Mouse (Mus musculus): Measurements from ENCODE around the gene Fam160a2.

Gene Fam160a2

GRCm38 (mm10) chr7:105399935-105400624 lies at the start of gene Fam160a2:
Gene Fam160a2 (minus strand): TSS chr7:105400054.
- peak; percentile 99 for DNase-seq (ENCODE audit: low spot score)

GRCm38 (mm10) chr7:105445076-105445475 lies 45.2 kb upstream of the Fam160a2 start:
- DNase-seq (ENCODE audit: low spot score), result no peak

GRCm38 (mm10) chr7:105441426-105441825 lies 41.6 kb upstream of the Fam160a2 start:
- DNase-seq (ENCODE audit: low spot score), result no peak

- no peak for DNase-seq (ENCODE audit: low spot score)
Observed at GRCm38 (mm10) chr7:105437979-105438772, 38.3 kb upstream of the Fam160a2 start.

- no peak for DNase-seq (ENCODE audit: low spot score)
Observed at GRCm38 (mm10) chr7:105434798-105435197, 34.9 kb upstream of the Fam160a2 start.

- DNase-seq (ENCODE audit: low spot score), result no peak
Observed at GRCm38 (mm10) chr7:105433859-105434258, 34.0 kb upstream of the Fam160a2 start.

- DNase-seq (ENCODE audit: low spot score), result no peak
Observed at GRCm38 (mm10) chr7:105432058-105432457, 32.2 kb upstream of the Fam160a2 start.

- DNase-seq (ENCODE audit: low spot score), result no peak
Observed at GRCm38 (mm10) chr7:105426051-105426450, 26.2 kb upstream of the Fam160a2 start.

GRCm38 (mm10) chr7:105425424-105426043 lies 25.7 kb upstream of the Fam160a2 start, which contains the start of gene Cckbr:
Gene Cckbr (plus strand): TSS chr7:105425731.
- no peak for DNase-seq (ENCODE audit: low spot score)

GRCm38 (mm10) chr7:105424368-105424767 lies 24.5 kb upstream of the Fam160a2 start:
- no peak for DNase-seq (ENCODE audit: low spot score)

- DNase-seq (ENCODE audit: low spot score), result no peak
Observed at GRCm38 (mm10) chr7:105420903-105421302, 21.0 kb upstream of the Fam160a2 start.

- no peak for DNase-seq (ENCODE audit: low spot score)
Observed at GRCm38 (mm10) chr7:105418106-105418505, 18.3 kb upstream of the Fam160a2 start.

GRCm38 (mm10) chr7:105416529-105416928 lies 16.7 kb upstream of the Fam160a2 start:
- no peak for DNase-seq (ENCODE audit: low spot score)

- DNase-seq (ENCODE audit: low spot score), result no peak
Observed at GRCm38 (mm10) chr7:105414385-105414784, 14.5 kb upstream of the Fam160a2 start.

- peak; percentile 46 for DNase-seq (ENCODE audit: low spot score)
Observed at GRCm38 (mm10) chr7:105411874-105412632, 12.2 kb upstream of the Fam160a2 start.

- DNase-seq (ENCODE audit: low spot score), result no peak
Observed at GRCm38 (mm10) chr7:105406322-105406721, 6.5 kb upstream of the Fam160a2 start.

GRCm38 (mm10) chr7:105404268-105404667 lies 4.4 kb upstream of the Fam160a2 start, which contains the start of gene Cnga4:
Gene Cnga4 (plus strand): TSS chr7:105404568.
- DNase-seq (ENCODE audit: low spot score), result no peak

- DNase-seq (ENCODE audit: low spot score), result no peak
Observed at GRCm38 (mm10) chr7:105399058-105399934, 558 bp downstream of the Fam160a2 start.

- no peak for DNase-seq (ENCODE audit: low spot score)
Observed at GRCm38 (mm10) chr7:105396126-105396525, 3.7 kb downstream of the Fam160a2 start.

- DNase-seq (ENCODE audit: low spot score), result no peak
Observed at GRCm38 (mm10) chr7:105395131-105395820, 4.6 kb downstream of the Fam160a2 start.

Data from MN1 (cell line).